Mouse (Mus musculus) lung, postnatal 0 days (tissue): ENCODE measurements around the gene Sult6b1.

Experiments
- CTCF ChIP-seq: IDR thresholded peaks from 2 replicates; pipeline ENCODE4 v1.5.1; 2016; ENCODE audit warnings: antibody characterized with exemption, mild to moderate bottlenecking
- EP300 ChIP-seq: IDR thresholded peaks from 2 replicates; pipeline ENCODE4 v1.6.1; 2016; ENCODE audit warnings: antibody characterized with exemption, mild to moderate bottlenecking, control low read depth

- peak; percentile 75 for TF ChIP-seq CTCF
- TF ChIP-seq EP300: no peak
These were observed 11.4 kb downstream of the Sult6b1 start for GRCm38 (mm10) chr17:78895394-78895793.
